8 mouse cellular contexts compared by ENCODE assay signal in the genomic region with DNA sequence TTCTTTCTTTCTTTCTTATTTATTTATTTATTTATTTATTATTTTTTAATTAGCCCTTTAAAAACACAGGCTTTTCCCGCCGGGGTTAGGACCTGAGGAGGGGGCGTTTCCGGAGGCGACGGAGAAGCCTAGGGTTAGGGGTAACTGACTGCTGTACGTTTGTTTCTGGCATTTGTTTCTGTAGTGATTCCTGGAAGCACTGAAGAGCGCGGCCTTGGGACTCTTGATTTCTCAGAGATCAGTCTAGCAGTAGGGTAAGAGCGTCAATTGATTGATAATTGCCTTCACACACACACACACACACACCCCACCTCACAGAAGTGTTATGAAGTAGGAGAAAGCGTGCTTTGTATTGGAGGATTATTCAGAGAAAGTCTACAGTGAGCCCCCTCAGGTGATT. TPM values are rescaled to one million over a fixed set of nuclear protein-coding genes. Genes with fewer than 3 reads are reported as not detected.
A peak's percentile ranks its signal among the peaks of the same experiment; 100 is the strongest.
DNase-seq lines count a peak whose midpoint lies in the region; ATAC-seq and TF ChIP-seq lines count a peak whose summit lies in the region.

No protein-coding gene starts in this region.

- DNase-seq in kidney, postnatal 36 days = no peak
- DNase-seq in NIH3T3 (ENCODE audit: low read depth) = peak; percentile 5
- DNase-seq in forebrain, embryonic 14.5 days (ENCODE audit: low spot score) = peak; percentile 29
- no peak for DNase-seq in liver, embryonic 14.5 days (ENCODE audit: low read depth in 3 of 3, low spot score in 3 of 3)
- DNase-seq in cerebellum, adult 11 months = no peak
- DNase-seq in gastrocnemius, adult 18-20 months (ENCODE audit: low spot score) = no peak
- no peak for DNase-seq in layer of hippocampus, adult 18-20 months (ENCODE audit: low spot score in 2 of 2)

- H3K9ac ChIP-seq in kidney, embryonic 14.5 days (ENCODE audit: low read depth, low read length) = peak overlapping the region; percentile 76
- peak overlapping the region; percentile 85 for H3K9ac ChIP-seq in forebrain, embryonic 14.5 days (ENCODE audit: low read length)
- peak overlapping the region; percentile 85 for H3K9ac ChIP-seq in liver, embryonic 14.5 days (replicated peaks)

- H3K9me3 ChIP-seq in kidney, embryonic 14.5 days (ENCODE audit: control insufficient read depth, low read length) = no peaks in the 10 kb centered on the region
- H3K9me3 ChIP-seq in forebrain, embryonic 14.5 days (replicated peaks; ENCODE audit: control insufficient read depth, low read length) = no peaks in the 10 kb centered on the region
- no peaks in the 10 kb centered on the region for H3K9me3 ChIP-seq in liver, embryonic 14.5 days (ENCODE audit: control insufficient read depth, low read length)

- H3K36me3 ChIP-seq in kidney, embryonic 14.5 days (ENCODE audit: control insufficient read depth, insufficient read depth, low read length) = no peaks in the 10 kb centered on the region
- H3K36me3 ChIP-seq in forebrain, embryonic 14.5 days (ENCODE audit: control insufficient read depth, insufficient read depth, low read length) = no peaks in the 10 kb centered on the region
- H3K36me3 ChIP-seq in liver, embryonic 14.5 days (replicated peaks; ENCODE audit: control insufficient read depth, insufficient read depth, low read depth) = no peaks in the 10 kb centered on the region

- no peak for TF ChIP-seq CTCF in liver, embryonic 14.5 days (IDR thresholded peaks at IDR 0.05; ENCODE audit: low read depth)

- no peak overlapping the region for H3K27ac ChIP-seq in kidney, embryonic 14.5 days (ENCODE audit: low read depth, low read length)
- no peak overlapping the region for H3K27ac ChIP-seq in forebrain, embryonic 14.5 days (ENCODE audit: low read depth, low read length)
- no peak overlapping the region for H3K27ac ChIP-seq in liver, embryonic 14.5 days

- no peak for TF ChIP-seq EP300 in liver, embryonic 14.5 days (IDR thresholded peaks at IDR 0.05; ENCODE audit: low read depth)

- ATAC-seq in kidney, embryonic 14.5 days (ENCODE audit: low FRiP score, low TSS enrichment) = 0 out of 2 replicates have a peak, but pooled peaks have one; percentile 17
- ATAC-seq in forebrain, embryonic 14.5 days = peak; percentile 40
- no peak for ATAC-seq in liver, embryonic 14.5 days (ENCODE audit: insufficient read depth)

- 4% methylated on average over 11 of the region's 11 CpGs for WGBS in kidney, embryonic 14.5 days
- WGBS in forebrain, embryonic 14.5 days = 1% methylated on average over 11 of the region's 11 CpGs
- WGBS in liver, embryonic 14.5 days (ENCODE audit: insufficient replicate concordance) = 12% methylated on average over 11 of the region's 11 CpGs

- H3K4me1 ChIP-seq in kidney, embryonic 14.5 days (ENCODE audit: control insufficient read depth, insufficient read depth, low read length) = no peaks in the 10 kb centered on the region
- H3K4me1 ChIP-seq in forebrain, embryonic 14.5 days (ENCODE audit: control insufficient read depth, insufficient read depth, low read length) = peaks cover 3% of the 10 kb centered on the region; the same call in 1 of the 2 replicates
- peaks cover 7 to 10% of the 10 kb centered on the region in 2 experiments for H3K4me1 ChIP-seq in liver, embryonic 14.5 days (replicated peaks; ENCODE audit: control insufficient read depth in 2 of 2, insufficient read depth in 2 of 2, low read length in 1 of 2)

- peak overlapping the region; percentile 78 for H3K4me3 ChIP-seq in kidney, embryonic 14.5 days (ENCODE audit: low read length)
- peak overlapping the region; percentile 84 for H3K4me3 ChIP-seq in forebrain, embryonic 14.5 days (ENCODE audit: low read depth, low read length)
- H3K4me3 ChIP-seq in liver, embryonic 14.5 days (ENCODE audit: insufficient read depth in 1 of 2, low read depth in 2 of 2, low read length in 2 of 2) = peak overlapping the region; percentile 76 to 82; a peak in 3 of 4 replicates

- H3K27me3 ChIP-seq in kidney, embryonic 14.5 days (ENCODE audit: control insufficient read depth, insufficient read depth, low read length) = no peaks in the 10 kb centered on the region
- H3K27me3 ChIP-seq in forebrain, embryonic 14.5 days (replicated peaks; ENCODE audit: control insufficient read depth, insufficient read depth, low read length) = no peaks in the 10 kb centered on the region
- H3K27me3 ChIP-seq in liver, embryonic 14.5 days (ENCODE audit: control insufficient read depth, insufficient read depth, low read length) = no peaks in the 10 kb centered on the region; the same call in 1 of the 2 replicates

- peak overlapping the region; percentile 68 for H3K4me2 ChIP-seq in kidney, embryonic 14.5 days (replicated peaks; ENCODE audit: low read depth, low read length)
- peak overlapping the region; percentile 63 for H3K4me2 ChIP-seq in forebrain, embryonic 14.5 days (ENCODE audit: low read length)
- H3K4me2 ChIP-seq in liver, embryonic 14.5 days (ENCODE audit: low read depth) = peak overlapping the region; percentile 95

RNA-seq across cellular contexts. Expression of gene Iqcb1, which starts 0.6 kb away (rescaled TPM):
- polyA plus RNA-seq in kidney, embryonic 14.5 days (2014; fragmentation: Nextera tagmentation; extraction: Ambion mirVana) = 40.0 and 45.5 TPM in 2 replicates
- 53.4 and 54.7 TPM in 2 replicates for polyA plus RNA-seq in forebrain, embryonic 14.5 days (2014; fragmentation: Nextera tagmentation; extraction: Ambion mirVana)
- 1.7 and 3.1 TPM in 2 replicates for polyA plus RNA-seq in liver, embryonic 14.5 days (2012; rRNA removed)
- polyA plus RNA-seq in liver, embryonic 14.5 days (2014; fragmentation: Nextera tagmentation; extraction: Ambion mirVana) = 6.8 and 8.7 TPM in 2 replicates
- 1 to 10 TPM; 6.1 to 6.6 TPM for total RNA-seq in gastrocnemius, adult 18-20 months (2021)
- 10 to 100 TPM; 40.4 to 42.7 TPM for total RNA-seq in layer of hippocampus, adult 18-20 months (2021)

RNA-seq across cellular contexts. Expression of gene Slc15a2, which starts 44.1 kb away (rescaled TPM):
- 5.5 and 12.3 TPM in 2 replicates for polyA plus RNA-seq in kidney, embryonic 14.5 days (2014; fragmentation: Nextera tagmentation; extraction: Ambion mirVana)
- 11.4 and 12.1 TPM in 2 replicates for polyA plus RNA-seq in forebrain, embryonic 14.5 days (2014; fragmentation: Nextera tagmentation; extraction: Ambion mirVana)
- 1.5 and 3.2 TPM in 2 replicates for polyA plus RNA-seq in liver, embryonic 14.5 days (2012; rRNA removed)
- polyA plus RNA-seq in liver, embryonic 14.5 days (2014; fragmentation: Nextera tagmentation; extraction: Ambion mirVana) = 0.32 and 2.8 TPM in 2 replicates
- total RNA-seq in gastrocnemius, adult 18-20 months (2021) = 1 to 10 TPM; 1.5 to 2.2 TPM
- total RNA-seq in layer of hippocampus, adult 18-20 months (2021) = 10 to 100 TPM; 40.5 to 41.9 TPM

RNA-seq across cellular contexts. Expression of gene Eaf2, which starts 46.0 kb away (rescaled TPM):
- 6.0 and 7.6 TPM in 2 replicates for polyA plus RNA-seq in kidney, embryonic 14.5 days (2014; fragmentation: Nextera tagmentation; extraction: Ambion mirVana)
- 0.57 and 0.61 TPM in 2 replicates for polyA plus RNA-seq in forebrain, embryonic 14.5 days (2014; fragmentation: Nextera tagmentation; extraction: Ambion mirVana)
- polyA plus RNA-seq in liver, embryonic 14.5 days (2012; rRNA removed) = 0.22 and 0.37 TPM in 2 replicates
- polyA plus RNA-seq in liver, embryonic 14.5 days (2014; fragmentation: Nextera tagmentation; extraction: Ambion mirVana) = 0.18 and 0.70 TPM in 2 replicates
- total RNA-seq in gastrocnemius, adult 18-20 months (2021) = under 1 TPM in 1 of 2 experiments, not detected in 1; 0.32 TPM
- total RNA-seq in layer of hippocampus, adult 18-20 months (2021) = 1 to 10 TPM; 2.0 TPM

RNA-seq across cellular contexts. Expression of gene Golgb1, which starts 46.1 kb away (rescaled TPM):
- 104 and 116 TPM in 2 replicates for polyA plus RNA-seq in kidney, embryonic 14.5 days (2014; fragmentation: Nextera tagmentation; extraction: Ambion mirVana)
- 69.9 and 75.8 TPM in 2 replicates for polyA plus RNA-seq in forebrain, embryonic 14.5 days (2014; fragmentation: Nextera tagmentation; extraction: Ambion mirVana)
- polyA plus RNA-seq in liver, embryonic 14.5 days (2012; rRNA removed) = 9.0 and 13.3 TPM in 2 replicates
- polyA plus RNA-seq in liver, embryonic 14.5 days (2014; fragmentation: Nextera tagmentation; extraction: Ambion mirVana) = 22.0 and 26.4 TPM in 2 replicates
- 10 to 100 TPM; 21.8 to 22.3 TPM for total RNA-seq in gastrocnemius, adult 18-20 months (2021)
- total RNA-seq in layer of hippocampus, adult 18-20 months (2021) = 10 to 100 TPM; 80.2 to 80.4 TPM

Comparison
In these comparisons a context has a peak if more than half of its experiments do, and no peak if none do; other contexts are left out.
1. DNase-seq: peak in NIH3T3 (single experiment) and forebrain, embryonic 14.5 days (single experiment); none in kidney, postnatal 36 days (0 of 2), liver, embryonic 14.5 days (0 of 3), cerebellum, adult 11 months (single experiment), gastrocnemius, adult 18-20 months (single experiment) and layer of hippocampus, adult 18-20 months (0 of 2).
2. Peak in every context shown above with its lines, with median percentiles within 50 percentile points of each other: H3K4me2 ChIP-seq, H3K4me3 ChIP-seq and H3K9ac ChIP-seq.